Mouse (Mus musculus) B cell, adult 2 months (primary cell): Measurements from ENCODE around the gene Gm20865.
"Not testable (repeated sequence)": the region's sequence is repeated elsewhere in the genome, so short reads cannot be mapped to it uniquely, and the experiment has no call there.

Source experiments
- DNase-seq, 2 experiments: peaks; one replicate each; pipeline ENCODE4 v3.0.0; 2022

The Gm20865 gene

GRCm38 (mm10) chrY:21241275-21241674 is at the start of gene Gm20865:
Gene Gm20865 (plus strand): TSS chrY:21241575.
- not testable (repeated sequence) for DNase-seq
